Mouse (Mus musculus) midbrain, embryonic 16.5 days (tissue): ENCODE data around the gene Nsf. TPM values are rescaled to one million over a fixed set of nuclear protein-coding genes. Genes with fewer than 3 reads are reported as not detected.

Experiments
- ATAC-seq: fragments of 200-750 bp; cut with Nextera tagmentation; 2 replicates; pipeline ENCODE4 v1.8.0; 2017; ENCODE audit warnings: moderate TSS enrichment
- H3K27ac ChIP-seq: fragments of 300-500 bp; sonication (generic); 2 replicates; pipeline ENCODE4 v1.5.1; 2014; ENCODE audit warnings: mild to moderate bottlenecking, low read length, mixed read lengths
- H3K27me3 ChIP-seq: fragments of 300-500 bp; sonication (generic); 2 replicates; pipeline ENCODE4 v1.6.1; 2014; ENCODE audit warnings: low read depth, low read length, mixed read lengths; ENCODE audit not compliant: control insufficient read depth, insufficient read depth
- H3K36me3 ChIP-seq: fragments of 300-500 bp; sonication (generic); 2 replicates; pipeline ENCODE4 v1.6.1; 2014; ENCODE audit warnings: mild to moderate bottlenecking, low read length, moderate library complexity, mixed read lengths; ENCODE audit not compliant: control insufficient read depth, insufficient read depth
- H3K4me1 ChIP-seq: fragments of 300-500 bp; sonication (generic); 2 replicates; pipeline ENCODE4 v1.6.1; 2014; ENCODE audit warnings: mild to moderate bottlenecking, low read length, mixed read lengths; ENCODE audit not compliant: control insufficient read depth, insufficient read depth
- H3K4me2 ChIP-seq: fragments of 300-500 bp; sonication (generic); 2 replicates; pipeline ENCODE4 v1.6.1; 2014; ENCODE audit warnings: mild to moderate bottlenecking, low read length, mixed read lengths
- H3K4me3 ChIP-seq: fragments of 300-500 bp; sonication (generic); 2 replicates; pipeline ENCODE4 v1.5.1; 2014; ENCODE audit warnings: low read depth, mild to moderate bottlenecking, low read length, moderate library complexity, mixed read lengths
- H3K9ac ChIP-seq: fragments of 300-500 bp; sonication (generic); 2 replicates; pipeline ENCODE4 v1.6.1; 2014; ENCODE audit warnings: low read depth, low read length, mixed read lengths
- H3K9me3 ChIP-seq: fragments of 300-500 bp; sonication (generic); replicated peaks from 2 replicates; pipeline ENCODE4 v1.6.1; 2014; ENCODE audit warnings: mild to moderate bottlenecking, low read length, mixed read lengths; ENCODE audit not compliant: control insufficient read depth, poor library complexity, severe bottlenecking
- WGBS: fragments of 180-500 bp; shearing (Covaris S2); extraction: QIAGEN DNeasy Blood & Tissue Kit; methylation state at CpG from one replicate; pipeline ENCODE4 v1.1.7; 2014; 5-methylcytosine and 5-hydroxymethylcytosine counted together
- polyA plus RNA-seq: library from polyadenylated mRNA; unstranded; fragments of >200 nt; fragmentation: Nextera tagmentation; extraction: Ambion mirVana; gene quantifications from 2 replicates; pipeline ENCODE4 v1.2.1, GENCODE M21; 2015

The Nsf gene
- polyA plus RNA-seq, 1 experiment from 2014 or later, result 248 TPM

GRCm38 (mm10) chr11:103987423-103987822, 33.6 kb upstream of the Nsf start:
- no peaks in the 10 kb centered on the region for H3K4me1 ChIP-seq
- H3K9ac ChIP-seq, result no peak overlapping the region
- H3K4me3 ChIP-seq, result no peak overlapping the region
- H3K27me3 ChIP-seq, result no peaks in the 10 kb centered on the region
- H3K9me3 ChIP-seq, result no peaks in the 10 kb centered on the region
- H3K36me3 ChIP-seq, result peaks cover 16% of the 10 kb centered on the region
- no peak overlapping the region for H3K27ac ChIP-seq
- ATAC-seq, result peak; percentile 83
- WGBS, result 15% methylated on average over 8 of the region's 8 CpGs
- H3K4me2 ChIP-seq, result no peak overlapping the region

GRCm38 (mm10) chr11:103984067-103984466, 30.2 kb upstream of the Nsf start:
- Histone ChIP-seq H3K36me3 (peaks cover 30% of the 10 kb centered on the region), H3K4me1 (no peaks in the 10 kb centered on the region), H3K9me3 (no peaks in the 10 kb centered on the region), H3K27ac (no peak overlapping the region), H3K4me2 (no peak overlapping the region), H3K9ac (no peak overlapping the region), H3K27me3 (no peaks in the 10 kb centered on the region), H3K4me3 (no peak overlapping the region)
- 61% methylated on average over 5 of the region's 5 CpGs for WGBS
- ATAC-seq, result no peak

GRCm38 (mm10) chr11:103981826-103982225, 28.0 kb upstream of the Nsf start:
- H3K9me3 ChIP-seq, result no peaks in the 10 kb centered on the region
- H3K4me3 ChIP-seq, result no peak overlapping the region
- no peak overlapping the region for H3K4me2 ChIP-seq
- H3K36me3 ChIP-seq, result peaks cover 33% of the 10 kb centered on the region
- ATAC-seq, result no peak
- WGBS, result 69% methylated on average over 5 of the region's 5 CpGs
- H3K9ac ChIP-seq, result no peak overlapping the region
- H3K4me1 ChIP-seq, result no peaks in the 10 kb centered on the region
- no peak overlapping the region for H3K27ac ChIP-seq
- H3K27me3 ChIP-seq, result no peaks in the 10 kb centered on the region

DNA sequence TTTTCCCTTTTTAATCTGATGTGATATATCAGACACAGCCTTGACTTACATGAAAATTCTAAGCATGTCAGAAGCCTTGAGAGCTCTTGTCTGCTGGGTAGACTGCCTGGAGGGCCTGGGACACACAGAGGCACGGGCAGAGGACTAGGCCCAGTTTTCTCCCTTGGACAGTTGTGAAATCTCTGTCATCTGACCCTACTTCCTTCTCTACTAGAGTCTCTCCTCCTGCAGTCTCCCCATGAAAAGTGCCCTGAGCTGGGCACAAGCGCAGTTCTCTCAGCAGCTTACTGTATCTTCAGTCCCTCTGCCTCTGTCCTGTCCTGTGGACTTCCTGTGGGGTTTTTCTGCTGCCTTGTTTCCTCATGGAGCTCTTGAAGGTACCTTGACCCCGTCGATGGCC, 25.5 kb upstream of the Nsf start:
- Histone ChIP-seq H3K27ac (no peak overlapping the region), H3K36me3 (peaks cover 35% of the 10 kb centered on the region)

GRCm38 (mm10) chr11:103970876-103971275, 17.0 kb upstream of the Nsf start:
- Histone ChIP-seq H3K4me2 (no peak overlapping the region), H3K9ac (0 out of 2 replicates have a peak overlapping the region, but pooled peaks have one; percentile 22), H3K27me3 (no peaks in the 10 kb centered on the region), H3K36me3 (peaks cover 28% of the 10 kb centered on the region), H3K27ac (no peak overlapping the region), H3K4me3 (no peak overlapping the region), H3K4me1 (peaks cover 33% of the 10 kb centered on the region), H3K9me3 (no peaks in the 10 kb centered on the region)
- ATAC-seq, result no peak
- WGBS, result 81% methylated on average over 3 of the region's 3 CpGs

More for the DNA sequence above, 25.5 kb upstream of the Nsf start:
- Histone ChIP-seq H3K4me3 (no peak overlapping the region), H3K27me3 (no peaks in the 10 kb centered on the region), H3K4me2 (no peak overlapping the region), H3K9ac (no peak overlapping the region), H3K9me3 (no peaks in the 10 kb centered on the region), H3K4me1 (no peaks in the 10 kb centered on the region)
- WGBS, result 83% methylated on average over 4 of the region's 4 CpGs
- no peak for ATAC-seq

GRCm38 (mm10) chr11:103969278-103969677, 15.4 kb upstream of the Nsf start:
- Histone ChIP-seq H3K9me3 (no peaks in the 10 kb centered on the region), H3K27me3 (no peaks in the 10 kb centered on the region), H3K9ac (no peak overlapping the region), H3K36me3 (peaks cover 19% of the 10 kb centered on the region), H3K4me2 (no peak overlapping the region), H3K4me1 (peaks cover 33% of the 10 kb centered on the region), H3K4me3 (no peak overlapping the region), H3K27ac (no peak overlapping the region)
- no peak for ATAC-seq
- 87% methylated on average over 5 of the region's 5 CpGs for WGBS

DNA sequence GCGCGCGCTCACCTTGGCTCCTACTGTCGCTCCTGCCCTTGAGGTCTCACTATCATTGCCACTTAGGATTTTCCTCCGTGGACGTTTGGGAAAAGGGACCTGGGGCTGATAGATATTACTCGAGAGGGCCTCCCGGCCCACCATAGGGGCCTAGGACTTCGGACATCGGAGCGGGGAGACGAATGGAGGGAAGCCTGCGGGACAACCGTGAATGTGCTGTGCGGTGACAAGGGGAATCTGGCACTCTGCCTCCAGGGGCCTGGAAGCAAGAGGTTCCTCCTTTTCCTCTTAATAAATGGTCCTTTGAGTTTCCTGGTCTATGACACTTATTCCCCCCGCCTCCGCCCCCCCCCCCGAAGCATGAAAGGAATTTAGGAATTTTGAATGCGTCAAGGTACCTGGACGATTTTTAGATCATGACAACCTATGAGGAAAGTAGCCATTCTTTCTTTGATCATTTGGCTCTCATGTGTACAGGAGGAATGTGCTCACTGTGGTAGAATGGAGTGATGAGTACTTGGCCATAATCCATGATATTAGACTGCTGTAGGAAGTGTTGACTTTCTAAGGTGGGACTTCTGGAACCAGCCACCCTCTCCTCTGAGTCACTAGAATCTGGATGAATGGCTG, 13.4 kb upstream of the Nsf start:
- peak overlapping the region; percentile 97 for H3K9ac ChIP-seq
- no peaks in the 10 kb centered on the region for H3K9me3 ChIP-seq
- no peak for ATAC-seq
- peaks cover 5% of the 10 kb centered on the region; the same call in 1 of the 2 replicates for H3K36me3 ChIP-seq
- peak overlapping the region; percentile 91 for H3K4me2 ChIP-seq
- peak overlapping the region; percentile 96 for H3K27ac ChIP-seq
- no peaks in the 10 kb centered on the region for H3K27me3 ChIP-seq
- H3K4me1 ChIP-seq, result peaks cover 33% of the 10 kb centered on the region
- under 1% methylated on average over 20 of the region's 20 CpGs for WGBS
- H3K4me3 ChIP-seq, result peak overlapping the region; percentile 98

- WGBS, result 92% methylated on average over 4 of the region's 4 CpGs
- ATAC-seq, result no peak
- no peaks in the 10 kb centered on the region for H3K9me3 ChIP-seq
- H3K27ac ChIP-seq, result no peak overlapping the region
- H3K36me3 ChIP-seq, result no peaks in the 10 kb centered on the region
- H3K4me3 ChIP-seq, result no peak overlapping the region
- H3K27me3 ChIP-seq, result no peaks in the 10 kb centered on the region
- H3K9ac ChIP-seq, result no peak overlapping the region
- no peak overlapping the region for H3K4me2 ChIP-seq
- H3K4me1 ChIP-seq, result peaks cover 18% of the 10 kb centered on the region
These were observed 3.0 kb upstream of the Nsf start for GRCm38 (mm10) chr11:103956866-103957265.

- H3K36me3 ChIP-seq, result no peaks in the 10 kb centered on the region
- no peaks in the 10 kb centered on the region for H3K27me3 ChIP-seq
- ATAC-seq, result peak; percentile 80
- H3K4me3 ChIP-seq, result peak overlapping the region; percentile 70
- 1% methylated on average over 32 of the region's 32 CpGs for WGBS
- H3K9me3 ChIP-seq, result no peaks in the 10 kb centered on the region
- peak overlapping the region; percentile 64 for H3K4me2 ChIP-seq
- peaks cover 23% of the 10 kb centered on the region for H3K4me1 ChIP-seq
- H3K27ac ChIP-seq, result peak overlapping the region; percentile 90
- H3K9ac ChIP-seq, result peak overlapping the region; percentile 94
These were observed 592 bp downstream of the Nsf start for GRCm38 (mm10) chr11:103953032-103953895.
